Mouse (Mus musculus) hindbrain, embryonic 16.5 days (tissue): ENCODE results near the gene Phf14. TPM values are rescaled to one million over a fixed set of nuclear protein-coding genes. Genes with fewer than 3 reads are reported as not detected.

ENCODE experiments used
- ATAC-seq: fragments of 200-750 bp; cut with Nextera tagmentation; 2 replicates; pipeline ENCODE4 v1.8.0; 2017; ENCODE audit warnings: moderate TSS enrichment, moderate library complexity
- H3K27ac ChIP-seq: fragments of 300-500 bp; sonication (generic); 2 replicates; pipeline ENCODE4 v1.5.1; 2014; ENCODE audit warnings: low read depth, mild to moderate bottlenecking, control low read depth, low read length, moderate library complexity
- H3K27me3 ChIP-seq: fragments of 300-500 bp; sonication (generic); replicated peaks from 2 replicates; pipeline ENCODE4 v1.6.1; 2014; ENCODE audit warnings: low read length; ENCODE audit not compliant: control insufficient read depth, insufficient read depth
- H3K36me3 ChIP-seq: fragments of 300-500 bp; sonication (generic); 2 replicates; pipeline ENCODE4 v1.6.1; 2014; ENCODE audit warnings: mild to moderate bottlenecking, low read length, moderate library complexity, mixed read lengths; ENCODE audit not compliant: control insufficient read depth, insufficient read depth
- H3K4me1 ChIP-seq: fragments of 300-500 bp; sonication (generic); 2 replicates; pipeline ENCODE4 v1.6.1; 2014; ENCODE audit warnings: low read depth, low read length; ENCODE audit not compliant: control insufficient read depth, insufficient read depth
- H3K4me2 ChIP-seq: fragments of 300-500 bp; sonication (generic); 2 replicates; pipeline ENCODE4 v1.6.1; 2014; ENCODE audit warnings: mild to moderate bottlenecking, low read length, control low read depth, moderate library complexity
- H3K4me3 ChIP-seq: fragments of 300-500 bp; sonication (generic); 2 replicates; pipeline ENCODE4 v1.5.1; 2014; ENCODE audit warnings: mild to moderate bottlenecking, low read length, control low read depth, moderate library complexity
- H3K9ac ChIP-seq: fragments of 300-500 bp; sonication (generic); 2 replicates; pipeline ENCODE4 v1.6.1; 2014; ENCODE audit warnings: low read depth, mild to moderate bottlenecking, control low read depth, low read length, moderate library complexity
- H3K9me3 ChIP-seq: fragments of 300-500 bp; sonication (generic); 2 replicates; pipeline ENCODE4 v1.6.1; 2014; ENCODE audit warnings: mild to moderate bottlenecking, low read length, moderate library complexity; ENCODE audit not compliant: control insufficient read depth
- WGBS: fragments of 180-500 bp; shearing (Covaris S2); extraction: QIAGEN DNeasy Blood & Tissue Kit; methylation state at CpG from one replicate; pipeline ENCODE4 v1.1.7; 2014; 5-methylcytosine and 5-hydroxymethylcytosine counted together
- polyA plus RNA-seq: library from polyadenylated mRNA; unstranded; fragments of >200 nt; fragmentation: Nextera tagmentation; extraction: Ambion mirVana; gene quantifications from 2 replicates; pipeline ENCODE4 v1.2.1, GENCODE M21; 2015

Gene Phf14
- polyA plus RNA-seq, 1 experiment from 2014 or later = 74.3 TPM

DNA sequence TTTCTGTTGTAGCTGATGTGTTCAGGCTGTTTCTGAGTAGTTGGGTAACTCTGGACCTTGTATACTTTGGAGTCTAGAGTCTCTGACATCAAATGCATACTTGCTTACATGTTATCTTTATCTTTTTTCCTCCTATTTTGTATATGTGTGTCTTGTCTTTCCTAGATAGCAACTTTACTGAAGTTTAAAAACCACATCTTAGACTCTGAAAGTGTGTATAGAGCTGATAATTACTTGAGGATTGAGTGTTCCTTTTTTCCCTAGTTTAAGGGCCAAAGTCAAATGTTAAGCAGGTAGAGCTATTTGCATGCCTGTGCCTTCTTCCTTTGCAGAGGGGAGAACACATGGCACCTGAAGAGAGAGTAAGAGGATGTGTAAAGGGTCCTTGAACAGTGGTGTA, 33.3 kb downstream of the Phf14 start:
- H3K27ac ChIP-seq = no peak overlapping the region
- H3K9me3 ChIP-seq = no peaks in the 10 kb centered on the region
- ATAC-seq = no peak
- H3K36me3 ChIP-seq = peaks cover 3% of the 10 kb centered on the region; the same call in 1 of the 2 replicates
- no peaks in the 10 kb centered on the region for H3K27me3 ChIP-seq
- no peak overlapping the region for H3K4me2 ChIP-seq
- H3K4me3 ChIP-seq = no peak overlapping the region
- H3K4me1 ChIP-seq = no peaks in the 10 kb centered on the region
- no peak overlapping the region for H3K9ac ChIP-seq

DNA sequence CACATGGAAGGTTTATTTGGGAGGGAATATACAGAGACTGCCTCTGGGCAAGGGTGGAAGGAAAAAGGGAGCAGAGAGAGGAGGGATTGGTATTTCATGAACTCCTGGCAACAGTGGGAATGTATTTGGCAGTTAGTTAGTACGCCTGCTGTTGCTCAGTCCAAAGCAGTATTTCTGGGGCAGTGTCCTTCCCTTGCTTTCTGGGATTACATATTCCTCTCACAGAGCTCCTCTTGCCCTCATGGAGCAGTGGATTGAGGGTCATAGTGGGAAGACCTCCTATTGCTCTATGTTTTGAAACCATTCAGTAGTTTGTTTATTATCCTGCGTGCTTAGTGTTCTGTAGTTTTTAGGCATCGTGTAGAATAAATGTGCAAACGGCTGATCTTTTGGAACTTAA, 34.5 kb downstream of the Phf14 start:
- H3K9ac ChIP-seq = no peak overlapping the region
- no peaks in the 10 kb centered on the region for H3K27me3 ChIP-seq
- H3K27ac ChIP-seq = no peak overlapping the region
- 92% methylated on average over 4 of the region's 4 CpGs for WGBS
- H3K4me3 ChIP-seq = no peak overlapping the region
- ATAC-seq = no peak
- H3K9me3 ChIP-seq = no peaks in the 10 kb centered on the region
- peaks cover 3% of the 10 kb centered on the region; the same call in 1 of the 2 replicates for H3K36me3 ChIP-seq
- no peaks in the 10 kb centered on the region for H3K4me1 ChIP-seq
- no peak overlapping the region for H3K4me2 ChIP-seq

DNA sequence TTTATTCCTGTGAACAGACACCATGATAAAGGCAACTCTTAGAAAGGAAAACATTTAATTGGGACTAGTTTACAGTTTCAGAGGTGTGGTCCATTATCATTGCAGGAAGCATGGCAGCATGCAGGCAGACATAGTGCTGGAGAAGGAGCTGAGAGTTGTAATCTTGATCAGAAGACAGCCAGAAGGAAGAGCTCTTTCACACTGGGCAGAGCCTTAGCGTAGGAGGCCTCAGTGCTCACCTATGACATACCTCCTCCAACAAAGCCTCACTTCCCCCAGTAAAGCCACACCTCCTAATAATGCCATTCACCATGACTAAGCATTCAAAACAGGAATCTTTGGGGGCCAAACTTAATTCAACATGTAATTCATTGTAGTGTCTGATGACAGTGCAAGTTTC, 40.5 kb downstream of the Phf14 start:
- Histone ChIP-seq H3K4me3 (no peak overlapping the region), H3K27me3 (no peaks in the 10 kb centered on the region), H3K27ac (no peak overlapping the region), H3K9ac (no peak overlapping the region), H3K9me3 (no peaks in the 10 kb centered on the region), H3K4me2 (no peak overlapping the region), H3K36me3 (peaks cover under 1% of the 10 kb centered on the region; the same call in 1 of the 2 replicates), H3K4me1 (no peaks in the 10 kb centered on the region)
- ATAC-seq = no peak
- WGBS = 94% methylated on average over 1 of the region's 1 CpGs

DNA sequence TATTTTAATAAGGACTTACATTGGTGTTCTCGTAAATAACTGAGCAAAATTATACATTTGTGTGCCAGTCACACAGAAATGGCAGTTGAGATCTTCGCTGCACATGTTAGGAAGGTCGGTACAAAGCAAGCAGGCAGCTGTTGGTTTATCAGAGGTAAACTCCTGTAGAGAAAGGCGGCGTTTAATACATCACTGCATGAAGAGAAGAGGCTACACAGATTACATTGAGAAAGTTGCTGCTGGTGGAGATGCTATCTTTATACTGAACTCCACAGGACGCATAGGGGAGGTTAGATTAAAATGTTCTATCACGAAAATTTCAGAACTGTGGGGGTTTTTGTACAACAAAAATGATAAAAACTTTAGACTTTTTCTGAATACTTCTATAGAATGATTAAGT, 52.6 kb downstream of the Phf14 start:
- Histone ChIP-seq H3K4me2 (no peak overlapping the region), H3K27me3 (no peaks in the 10 kb centered on the region), H3K27ac (no peak overlapping the region), H3K4me3 (no peak overlapping the region), H3K4me1 (no peaks in the 10 kb centered on the region), H3K9me3 (no peaks in the 10 kb centered on the region), H3K9ac (no peak overlapping the region), H3K36me3 (peaks cover 6% of the 10 kb centered on the region; the same call in 1 of the 2 replicates)
- 86% methylated on average over 7 of the region's 7 CpGs for WGBS
- ATAC-seq = no peak

DNA sequence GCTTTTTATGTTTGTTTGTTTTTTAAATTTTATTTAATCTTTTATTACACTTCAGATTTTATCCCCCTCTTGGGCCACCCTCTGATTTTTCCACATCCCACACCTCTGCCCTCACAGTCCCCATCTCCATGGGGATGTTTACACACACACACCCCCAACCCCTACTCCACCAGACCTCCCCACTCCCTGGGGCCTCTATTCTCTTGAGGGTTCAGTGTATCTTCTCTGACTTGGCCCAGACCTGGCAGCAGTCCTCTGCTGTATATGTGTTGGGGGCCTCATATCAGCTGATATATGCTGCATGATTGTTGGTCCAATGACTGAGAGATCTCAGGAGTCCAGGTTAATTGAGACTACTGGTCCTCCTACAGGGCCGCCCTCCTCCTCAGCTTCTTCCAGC, 86.2 kb downstream of the Phf14 start:
- 89% methylated on average over 1 of the region's 1 CpGs for WGBS

DNA sequence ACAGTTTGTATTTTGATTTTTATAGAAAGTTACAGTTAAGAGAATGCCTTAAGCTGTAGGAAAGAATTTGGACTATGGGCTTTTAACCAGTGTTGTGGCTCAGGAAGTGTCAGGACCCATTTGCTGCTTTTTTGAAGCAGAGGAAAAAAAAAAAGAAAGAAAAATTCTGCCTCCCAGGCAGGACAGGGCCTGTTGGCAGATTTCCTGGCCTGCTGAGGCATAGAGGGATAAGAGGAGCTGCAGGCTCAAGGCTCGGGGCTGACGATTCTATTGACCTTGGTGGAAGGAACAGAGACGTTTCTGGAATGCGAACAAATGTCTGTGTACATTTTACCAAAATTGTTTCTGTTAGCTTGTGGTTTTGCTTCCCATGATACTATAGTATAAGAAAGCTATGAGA, 91.0 kb downstream of the Phf14 start:
- ATAC-seq = no peak
- Histone ChIP-seq H3K4me1 (no peaks in the 10 kb centered on the region), H3K27me3 (no peaks in the 10 kb centered on the region), H3K9ac (no peak overlapping the region), H3K9me3 (no peaks in the 10 kb centered on the region), H3K36me3 (peaks cover 17% of the 10 kb centered on the region), H3K4me2 (no peak overlapping the region), H3K27ac (no peak overlapping the region), H3K4me3 (no peak overlapping the region)
- 73% methylated on average over 4 of the region's 4 CpGs for WGBS

More for the DNA sequence above, 86.2 kb downstream of the Phf14 start:
- H3K27me3 ChIP-seq = no peaks in the 10 kb centered on the region
- peaks cover 17% of the 10 kb centered on the region for H3K36me3 ChIP-seq
- H3K4me2 ChIP-seq = no peak overlapping the region
- H3K9me3 ChIP-seq = no peaks in the 10 kb centered on the region
- no peak overlapping the region for H3K9ac ChIP-seq
- H3K4me3 ChIP-seq = no peak overlapping the region
- no peak for ATAC-seq
- no peak overlapping the region for H3K27ac ChIP-seq
- H3K4me1 ChIP-seq = no peaks in the 10 kb centered on the region

DNA sequence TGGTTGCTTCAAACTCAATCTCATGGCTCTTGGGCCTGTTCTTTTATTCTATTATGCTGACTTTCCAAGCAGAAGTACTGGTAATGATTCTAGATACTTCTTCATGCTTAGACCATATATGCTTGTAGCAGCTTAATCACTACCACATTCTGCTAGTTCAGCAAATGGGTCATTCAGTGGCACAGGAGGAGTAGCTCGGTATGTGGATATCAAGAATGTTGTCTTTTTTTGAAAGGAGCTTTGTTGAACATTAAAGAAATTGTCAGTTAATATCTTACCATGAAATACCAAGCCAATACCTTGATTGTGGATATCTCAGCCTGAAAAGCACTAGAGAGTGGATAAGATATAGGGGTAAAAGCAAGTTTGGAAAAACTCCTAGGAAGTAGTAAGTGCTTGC, 91.9 kb downstream of the Phf14 start:
- Histone ChIP-seq H3K36me3 (peaks cover 17% of the 10 kb centered on the region), H3K27ac (no peak overlapping the region), H3K4me3 (no peak overlapping the region), H3K4me1 (no peaks in the 10 kb centered on the region), H3K9me3 (no peaks in the 10 kb centered on the region), H3K4me2 (no peak overlapping the region), H3K9ac (no peak overlapping the region), H3K27me3 (no peaks in the 10 kb centered on the region)
- no peak for ATAC-seq
- WGBS = 85% methylated on average over 1 of the region's 1 CpGs

DNA sequence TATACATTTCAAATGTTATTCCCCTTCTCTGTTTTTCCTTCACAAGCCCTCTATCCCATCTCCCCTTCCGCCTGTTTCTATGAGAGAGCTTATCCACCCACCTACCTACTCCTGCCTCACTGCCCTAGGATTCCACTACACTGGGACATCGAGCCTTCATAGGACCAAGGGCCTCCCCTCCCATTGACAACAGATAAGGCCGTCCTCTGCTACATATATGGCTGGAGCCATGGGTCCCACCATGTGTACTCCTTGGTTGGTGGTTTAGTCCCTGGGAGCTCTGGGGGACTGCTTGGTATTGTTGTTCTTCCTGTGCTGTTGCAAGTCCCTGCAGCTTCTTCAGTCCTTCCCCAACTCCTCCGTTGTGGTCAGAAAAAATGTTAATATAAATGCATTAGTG, 97.8 kb downstream of the Phf14 start:
- no peaks in the 10 kb centered on the region for H3K9me3 ChIP-seq
- H3K27ac ChIP-seq = no peak overlapping the region
- H3K27me3 ChIP-seq = no peaks in the 10 kb centered on the region
- WGBS = 94% methylated on average over 4 of the region's 4 CpGs
- H3K4me3 ChIP-seq = no peak overlapping the region
- no peak overlapping the region for H3K9ac ChIP-seq
- ATAC-seq = no peak
- H3K4me1 ChIP-seq = no peaks in the 10 kb centered on the region
- H3K4me2 ChIP-seq = no peak overlapping the region
- H3K36me3 ChIP-seq = peaks cover 3% of the 10 kb centered on the region; the same call in 1 of the 2 replicates

DNA sequence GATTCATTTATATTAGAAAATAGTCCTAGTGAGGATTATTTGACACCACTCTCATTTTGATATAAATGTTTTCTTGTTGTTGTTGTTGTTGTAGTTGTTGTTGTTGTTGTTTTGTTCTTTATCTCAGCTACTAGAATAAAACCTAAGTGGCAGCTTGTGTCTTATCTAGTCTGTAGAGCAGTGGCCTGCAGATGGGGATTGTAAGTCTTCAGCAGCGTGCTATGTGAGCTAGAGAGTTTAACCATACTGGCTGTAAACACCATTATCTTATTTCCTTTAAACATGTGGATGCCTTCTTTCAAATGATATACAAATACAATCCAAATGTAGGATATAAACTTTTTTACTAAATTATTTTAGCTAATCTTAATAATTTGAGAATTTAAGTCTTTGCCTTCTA, 98.4 kb downstream of the Phf14 start:
- Histone ChIP-seq H3K4me2 (no peak overlapping the region), H3K27ac (no peak overlapping the region), H3K4me1 (no peaks in the 10 kb centered on the region), H3K9ac (no peak overlapping the region), H3K36me3 (peaks cover 3% of the 10 kb centered on the region; the same call in 1 of the 2 replicates), H3K4me3 (no peak overlapping the region), H3K9me3 (no peaks in the 10 kb centered on the region), H3K27me3 (no peaks in the 10 kb centered on the region)
- ATAC-seq = no peak
- 100% methylated on average over 1 of the region's 1 CpGs for WGBS

DNA sequence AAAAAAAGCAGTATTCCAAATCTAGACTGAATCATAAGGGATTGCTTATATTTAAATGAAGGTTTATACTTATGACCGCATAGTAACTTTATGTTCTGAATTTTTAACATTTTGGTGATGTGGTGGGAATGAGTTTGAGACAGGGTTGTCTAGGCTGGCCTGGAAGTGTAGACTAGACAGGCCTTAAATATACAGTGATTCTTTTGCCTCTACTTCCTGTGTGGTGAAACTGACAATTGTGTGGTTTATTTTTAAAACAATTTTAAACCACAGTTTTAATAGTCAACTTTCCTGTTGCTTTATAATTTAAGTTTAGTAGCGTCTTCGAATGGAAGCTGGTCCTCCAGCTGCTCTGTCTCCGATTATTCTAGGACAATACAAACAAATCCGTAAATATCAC, 104.5 kb downstream of the Phf14 start:
- Histone ChIP-seq H3K27ac (no peak overlapping the region), H3K9ac (no peak overlapping the region), H3K9me3 (no peaks in the 10 kb centered on the region), H3K4me2 (no peak overlapping the region), H3K4me1 (no peaks in the 10 kb centered on the region), H3K36me3 (peaks cover 3% of the 10 kb centered on the region; the same call in 1 of the 2 replicates), H3K4me3 (no peak overlapping the region), H3K27me3 (no peaks in the 10 kb centered on the region)
- ATAC-seq = no peak
- 90% methylated on average over 5 of the region's 5 CpGs for WGBS
